Mouse (Mus musculus): Measurements from ENCODE around the gene Lrriq1. TPM values are rescaled to one million over a fixed set of nuclear protein-coding genes. Genes with fewer than 3 reads are reported as not detected.

Gene Lrriq1
- polyA plus RNA-seq, 1 experiment from 2014 or later: 3.2 TPM

DNA sequence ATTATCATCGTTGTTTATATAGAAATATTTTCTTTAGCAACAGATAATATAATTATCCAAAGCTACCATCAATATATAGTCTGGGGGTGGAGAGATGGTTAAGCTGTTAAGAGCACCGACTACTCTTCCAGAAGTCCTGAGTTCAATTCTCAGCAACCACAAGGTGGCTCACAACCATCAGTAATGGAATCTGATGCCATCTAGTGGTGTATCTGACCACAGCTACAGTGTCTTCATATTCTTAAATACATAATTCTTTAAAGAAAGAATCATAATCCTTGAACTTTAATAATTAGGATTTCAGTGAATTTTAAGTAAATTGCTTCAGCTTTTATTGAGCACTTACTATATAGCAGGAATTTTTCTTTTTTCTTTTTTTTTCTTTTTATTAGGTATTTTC is 128.0 kb downstream of the Lrriq1 start:
- no peaks in the 10 kb centered on the region for H3K4me1 ChIP-seq
- H3K9me3 ChIP-seq: no peaks in the 10 kb centered on the region
- no peak overlapping the region for H3K4me2 ChIP-seq
- ATAC-seq (ENCODE audit: low FRiP score): no peak
- H3K9ac ChIP-seq: no peak overlapping the region
- H3K36me3 ChIP-seq (replicated peaks): no peaks in the 10 kb centered on the region
- 94% methylated on average over 2 of the region's 2 CpGs for WGBS
- H3K27me3 ChIP-seq: no peaks in the 10 kb centered on the region
- no peak overlapping the region for H3K4me3 ChIP-seq (replicated peaks)
- no peak overlapping the region for H3K27ac ChIP-seq

GRCm38 (mm10) chr10:103086101-103086500 is 150.0 kb downstream of the Lrriq1 start:
- Histone ChIP-seq H3K36me3 (replicated peaks) (no peaks in the 10 kb centered on the region), H3K4me2 (no peak overlapping the region), H3K9me3 (no peaks in the 10 kb centered on the region), H3K4me3 (replicated peaks) (no peak overlapping the region), H3K27me3 (no peaks in the 10 kb centered on the region), H3K4me1 (no peaks in the 10 kb centered on the region), H3K9ac (no peak overlapping the region), H3K27ac (no peak overlapping the region)
- ATAC-seq (ENCODE audit: low FRiP score): no peak
- 76% methylated on average over 1 of the region's 1 CpGs for WGBS

DNA sequence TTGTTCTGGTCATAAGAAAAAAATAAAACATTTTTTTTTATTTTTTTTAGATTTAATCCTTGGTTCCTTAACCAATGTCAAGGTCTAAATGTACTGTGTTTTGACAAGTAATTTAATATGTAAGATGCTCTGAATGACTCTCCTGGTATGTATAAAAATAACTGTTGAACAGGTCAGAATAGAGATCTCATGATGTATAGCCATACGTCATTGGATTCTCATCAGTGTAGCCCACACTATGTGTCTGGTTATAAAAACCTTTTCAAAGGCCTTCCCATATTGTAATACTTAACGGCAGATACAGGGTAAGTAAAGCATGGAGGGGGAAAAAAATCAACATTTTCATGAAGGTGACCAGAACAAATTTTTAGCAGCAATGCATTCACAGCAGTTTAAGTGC is 186.5 kb downstream of the Lrriq1 start:
- Histone ChIP-seq H3K4me3 (replicated peaks) (no peak overlapping the region), H3K36me3 (replicated peaks) (no peaks in the 10 kb centered on the region), H3K27me3 (no peaks in the 10 kb centered on the region), H3K4me2 (no peak overlapping the region), H3K9ac (no peak overlapping the region), H3K27ac (no peak overlapping the region), H3K4me1 (no peaks in the 10 kb centered on the region), H3K9me3 (no peaks in the 10 kb centered on the region)
- WGBS: 85% methylated on average over 2 of the region's 2 CpGs
- ATAC-seq (ENCODE audit: low FRiP score): no peak

DNA sequence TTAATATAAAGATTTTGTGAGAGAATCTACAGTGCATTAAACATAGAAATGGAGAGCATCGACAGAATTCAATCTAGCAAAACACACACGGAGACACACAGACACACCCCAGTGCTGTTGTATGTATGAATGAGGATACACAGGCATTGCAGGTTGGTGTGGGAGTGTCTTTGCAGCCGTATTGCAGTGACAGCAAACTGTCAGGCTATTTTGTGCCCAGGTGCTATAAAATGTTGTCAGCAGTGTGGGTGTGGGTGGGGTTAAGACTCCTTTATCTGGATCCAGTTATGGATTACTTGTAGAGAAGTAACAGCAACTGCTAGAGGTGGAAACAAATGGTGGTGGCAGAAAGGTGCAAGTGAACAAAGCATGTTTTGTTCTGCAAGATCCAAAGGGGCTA is 189.5 kb downstream of the Lrriq1 start:
- no peak for ATAC-seq (ENCODE audit: low FRiP score)
- Histone ChIP-seq H3K4me1 (no peaks in the 10 kb centered on the region), H3K4me3 (replicated peaks) (no peak overlapping the region), H3K36me3 (replicated peaks) (no peaks in the 10 kb centered on the region), H3K27ac (no peak overlapping the region), H3K4me2 (no peak overlapping the region), H3K9me3 (no peaks in the 10 kb centered on the region), H3K27me3 (no peaks in the 10 kb centered on the region), H3K9ac (no peak overlapping the region)
- WGBS: 78% methylated on average over 3 of the region's 3 CpGs

DNA sequence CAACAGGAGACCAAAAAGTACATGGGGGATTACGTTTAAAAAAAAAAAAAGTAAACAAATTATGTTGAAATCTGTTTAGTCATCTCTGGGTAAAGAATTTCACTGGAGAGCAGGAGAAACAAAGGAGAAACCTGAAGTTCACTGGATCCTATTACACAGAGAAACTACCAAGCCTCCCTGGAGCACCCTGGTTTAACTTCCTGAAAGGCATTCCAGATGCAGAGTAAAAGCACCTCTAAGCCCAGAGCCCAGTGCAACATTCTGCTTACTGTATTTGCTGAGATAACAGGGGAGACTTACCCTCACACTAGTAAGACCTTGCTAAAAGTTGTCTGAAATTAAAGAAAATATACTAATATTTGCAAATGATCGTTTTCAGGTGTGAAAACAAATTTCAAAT is 191.1 kb downstream of the Lrriq1 start:
- no peak overlapping the region for H3K9ac ChIP-seq
- H3K4me1 ChIP-seq: no peaks in the 10 kb centered on the region
- H3K36me3 ChIP-seq (replicated peaks): no peaks in the 10 kb centered on the region
- H3K4me2 ChIP-seq: no peak overlapping the region
- H3K27me3 ChIP-seq: no peaks in the 10 kb centered on the region
- H3K27ac ChIP-seq: no peak overlapping the region
- no peaks in the 10 kb centered on the region for H3K9me3 ChIP-seq
- H3K4me3 ChIP-seq (replicated peaks): no peak overlapping the region
- ATAC-seq (ENCODE audit: low FRiP score): no peak
- 70% methylated on average over 2 of the region's 2 CpGs for WGBS

GRCm38 (mm10) chr10:103035002-103035640 is 201.0 kb downstream of the Lrriq1 start:
- 1% methylated on average over 14 of the region's 14 CpGs for WGBS
- H3K4me3 ChIP-seq (replicated peaks): no peak overlapping the region
- no peak for ATAC-seq (ENCODE audit: low FRiP score)

DNA sequence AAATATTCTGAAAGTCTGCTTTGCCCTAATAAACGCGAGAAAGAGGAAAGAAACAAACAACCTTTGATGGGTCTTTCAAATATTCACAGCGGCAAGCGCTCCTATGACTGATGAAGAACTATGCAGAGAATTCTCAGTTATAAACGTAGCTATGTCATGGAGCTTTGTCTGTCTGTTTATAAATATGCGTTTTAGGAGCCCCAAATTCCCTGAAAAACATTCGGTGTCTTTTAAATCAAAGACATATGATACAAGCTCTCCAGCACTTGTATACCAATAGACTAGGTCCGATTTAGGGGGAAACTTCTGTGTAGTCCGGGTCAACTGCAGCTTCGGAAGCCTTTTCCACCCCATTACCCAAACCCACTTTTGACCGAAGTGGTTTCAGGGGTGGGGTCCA is 205.2 kb downstream of the Lrriq1 start:
- Histone ChIP-seq H3K4me3 (replicated peaks) (peak overlapping the region; percentile 13; the same call in 1 of the 2 replicates), H3K36me3 (replicated peaks) (no peaks in the 10 kb centered on the region), H3K27me3 (peaks cover 72% of the 10 kb centered on the region), H3K4me2 (no peak overlapping the region), H3K4me1 (peaks cover 20% of the 10 kb centered on the region), H3K9me3 (no peaks in the 10 kb centered on the region), H3K27ac (no peak overlapping the region), H3K9ac (no peak overlapping the region)
- no peak for ATAC-seq (ENCODE audit: low FRiP score)
- 3% methylated on average over 11 of the region's 11 CpGs for WGBS

More at GRCm38 (mm10) chr10:103035002-103035640, 201.0 kb downstream of the Lrriq1 start:
- Histone ChIP-seq H3K36me3 (replicated peaks) (no peaks in the 10 kb centered on the region), H3K4me2 (no peak overlapping the region), H3K27me3 (peaks cover 52% of the 10 kb centered on the region), H3K9ac (no peak overlapping the region), H3K4me1 (peaks cover 2% of the 10 kb centered on the region), H3K9me3 (no peaks in the 10 kb centered on the region), H3K27ac (no peak overlapping the region)

DNA sequence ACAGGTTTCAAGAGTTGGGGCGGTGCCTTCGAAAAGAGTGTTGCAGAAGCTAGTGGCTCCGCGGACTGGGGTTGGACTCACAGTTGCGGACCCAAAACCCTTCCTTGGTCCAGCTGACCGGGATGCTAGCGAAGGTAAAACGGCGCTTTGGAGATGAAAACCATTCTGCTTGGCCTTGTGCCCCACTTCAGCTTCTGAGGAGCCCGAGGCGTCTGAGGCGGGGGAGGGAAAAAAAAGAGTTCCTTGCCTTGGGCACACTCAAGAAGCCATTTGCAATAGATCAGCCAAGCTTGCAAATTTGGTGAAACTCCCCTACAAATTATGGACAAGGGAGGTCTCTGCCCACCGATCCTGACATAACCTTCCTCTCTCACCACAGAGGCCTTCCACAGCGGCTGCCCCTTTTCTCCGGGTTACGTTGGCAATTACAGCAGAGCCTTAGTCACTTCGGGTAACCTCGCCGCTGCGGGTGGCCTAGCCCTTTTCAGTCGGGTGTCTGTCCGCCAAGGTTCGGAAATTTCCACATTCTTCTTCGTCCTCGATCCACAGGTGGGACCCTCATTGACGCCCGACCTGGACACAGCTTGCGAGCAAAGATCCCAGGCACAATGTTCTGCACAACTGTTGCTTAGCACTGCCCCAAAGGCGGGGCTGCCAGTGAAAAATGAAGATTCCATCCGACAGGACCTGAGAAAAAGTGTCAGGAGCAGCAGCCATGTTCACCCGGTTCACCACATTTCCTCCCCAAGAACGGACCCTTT is 206.2 kb downstream of the Lrriq1 start, which contains the start of gene Alx1:
Gene Alx1 (minus strand): TSS at position 486 of the 761 bp plus-strand sequence.
- H3K36me3 ChIP-seq (replicated peaks): no peaks in the 10 kb centered on the region
- peaks cover 69% of the 10 kb centered on the region for H3K27me3 ChIP-seq
- 0 out of 2 replicates have a peak within 1 kb of the TSS, but pooled peaks have one; percentile 47 for H3K27ac ChIP-seq
- H3K4me2 ChIP-seq: peak within 1 kb of the TSS; percentile 16; the same call in 1 of the 2 replicates
- H3K4me1 ChIP-seq: peaks cover 20% of the 10 kb centered on the region
- H3K4me3 ChIP-seq (replicated peaks): peak within 1 kb of the TSS; percentile 37
- H3K9ac ChIP-seq: no peak within 1 kb of the TSS
- no peaks in the 10 kb centered on the region for H3K9me3 ChIP-seq
- 1% methylated on average over 32 of the region's 32 CpGs for WGBS
- no peak for ATAC-seq (ENCODE audit: low FRiP score)

DNA sequence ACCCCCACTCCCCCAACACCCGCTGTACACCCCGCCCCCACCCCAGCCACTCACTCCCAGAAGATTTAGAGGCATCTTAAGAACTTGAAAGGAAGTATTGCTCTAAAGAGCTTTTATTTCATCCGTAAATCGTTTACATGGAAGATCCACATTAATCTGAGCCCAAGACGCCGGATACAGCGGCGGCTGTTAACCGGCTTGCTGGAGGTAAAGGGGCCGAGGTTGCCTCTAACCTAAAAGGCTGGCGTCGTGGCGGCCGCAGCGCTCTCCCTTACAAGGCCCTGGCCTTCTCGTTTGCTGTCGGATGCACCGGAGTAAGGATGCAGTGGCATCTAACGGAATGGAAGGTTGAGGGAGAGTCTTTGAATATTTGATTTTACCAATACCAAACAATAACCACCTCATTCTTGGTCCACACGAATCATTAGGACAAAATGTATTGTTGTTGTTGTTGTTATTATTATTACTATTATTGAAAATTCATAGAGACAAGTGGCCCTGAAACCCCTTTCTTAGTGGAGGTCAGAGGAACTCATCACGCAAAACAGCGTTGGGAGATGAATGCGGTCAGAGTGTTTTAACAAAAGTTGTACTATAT is 206.9 kb downstream of the Lrriq1 start:
- ATAC-seq (ENCODE audit: low FRiP score): no peak
- peaks cover 63% of the 10 kb centered on the region for H3K27me3 ChIP-seq
- peak overlapping the region; percentile 53 for H3K4me2 ChIP-seq
- under 1% methylated on average over 23 of the region's 23 CpGs for WGBS
- peak overlapping the region; percentile 37 for H3K4me3 ChIP-seq (replicated peaks)
- H3K36me3 ChIP-seq (replicated peaks): no peaks in the 10 kb centered on the region
- no peaks in the 10 kb centered on the region for H3K9me3 ChIP-seq
- no peak overlapping the region for H3K9ac ChIP-seq
- 0 out of 2 replicates have a peak overlapping the region, but pooled peaks have one; percentile 47 for H3K27ac ChIP-seq
- peaks cover 20% of the 10 kb centered on the region for H3K4me1 ChIP-seq

- Histone ChIP-seq H3K4me3 (replicated peaks) (peak overlapping the region; percentile 37), H3K4me1 (peaks cover 20% of the 10 kb centered on the region), H3K4me2 (peak overlapping the region; percentile 53), H3K27me3 (peaks cover 66% of the 10 kb centered on the region), H3K9ac (0 out of 2 replicates have a peak overlapping the region, but pooled peaks have one; percentile 21), H3K36me3 (replicated peaks) (no peaks in the 10 kb centered on the region), H3K27ac (peak overlapping the region; percentile 33), H3K9me3 (no peaks in the 10 kb centered on the region)
- WGBS: under 1% methylated on average over 49 of the region's 50 CpGs
- peak; percentile 69 for ATAC-seq (ENCODE audit: low FRiP score)
Observed at GRCm38 (mm10) chr10:103028253-103029131, 207.6 kb downstream of the Lrriq1 start.

DNA sequence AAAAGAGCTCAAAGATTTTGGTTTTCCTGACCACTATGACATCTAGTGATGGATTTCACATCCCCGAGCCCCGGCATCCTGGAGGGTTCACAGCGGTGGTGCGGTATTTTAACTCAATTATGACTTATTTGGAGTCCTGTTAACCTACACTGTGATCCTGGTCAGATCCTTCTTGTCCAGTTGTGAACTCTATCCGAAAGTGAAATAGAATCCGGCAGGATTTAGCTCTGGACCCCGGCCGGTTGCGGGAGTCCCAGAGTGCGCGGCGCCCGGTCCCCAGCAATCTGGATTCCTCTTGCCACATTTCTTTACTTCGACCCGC is 208.2 kb downstream of the Lrriq1 start:
- WGBS: under 1% methylated on average over 15 of the region's 15 CpGs

More for the DNA sequence above, 208.2 kb downstream of the Lrriq1 start:
- H3K27ac ChIP-seq: peak overlapping the region; percentile 33
- 0 out of 2 replicates have a peak overlapping the region, but pooled peaks have one; percentile 21 for H3K9ac ChIP-seq
- ATAC-seq (ENCODE audit: low FRiP score): no peak
- H3K9me3 ChIP-seq: no peaks in the 10 kb centered on the region
- peak overlapping the region; percentile 53 for H3K4me2 ChIP-seq
- H3K4me3 ChIP-seq (replicated peaks): peak overlapping the region; percentile 37
- peaks cover 20% of the 10 kb centered on the region for H3K4me1 ChIP-seq
- no peaks in the 10 kb centered on the region for H3K36me3 ChIP-seq (replicated peaks)
- H3K27me3 ChIP-seq: peaks cover 60% of the 10 kb centered on the region
